Mouse (Mus musculus): ENCODE data around the gene Kazn. TPM values are rescaled to one million over a fixed set of nuclear protein-coding genes. Genes with fewer than 3 reads are reported as not detected.

Kazn gene
- polyA plus RNA-seq (2015; fragmentation: Nextera tagmentation; extraction: Ambion mirVana): 19.4 and 22.7 TPM in 2 replicates

GRCm38 (mm10) chr4:142239240-142240126, at the start of gene Kazn:
Gene Kazn (minus strand): TSS chr4:142239401.

DNA sequence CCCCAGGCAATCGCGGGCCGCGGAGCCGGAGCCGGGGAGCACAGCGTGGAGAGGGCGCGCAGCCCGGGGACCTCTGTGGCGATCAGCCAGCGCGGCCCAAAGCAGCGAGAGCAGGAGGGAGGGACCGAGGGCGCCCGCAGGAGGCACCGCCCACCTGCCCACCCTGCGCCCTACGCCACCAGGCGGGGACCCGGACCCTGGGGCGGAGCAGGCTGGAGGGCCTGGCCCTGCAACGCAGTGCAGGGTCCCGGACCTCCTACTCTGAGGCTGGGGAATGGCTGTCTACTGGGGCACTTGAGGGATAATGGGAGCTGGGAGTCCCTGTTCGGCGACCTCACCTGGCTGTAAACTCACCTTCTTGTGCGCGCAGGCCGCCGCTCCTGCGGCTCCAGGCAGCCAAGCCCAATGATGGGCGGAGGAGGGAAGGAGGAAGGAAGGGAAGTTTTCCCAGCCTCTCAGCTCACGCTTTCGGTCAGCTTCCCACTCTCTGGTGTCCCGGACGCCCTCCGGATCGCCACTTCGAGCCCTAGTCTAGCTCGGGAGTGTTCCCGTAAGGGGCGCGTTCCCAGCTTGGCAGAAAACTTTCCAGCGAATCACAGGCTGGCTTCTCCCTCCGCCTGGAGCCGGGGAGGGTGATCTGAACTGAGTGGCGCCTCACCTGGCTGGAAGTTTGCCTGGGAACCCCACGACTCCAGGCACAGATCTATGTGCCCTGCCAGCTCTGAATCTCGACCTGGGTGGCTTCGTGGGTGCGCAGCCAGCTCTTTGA, 154.9 kb downstream of the Kazn start, which contains the start of gene Tmem51:
Tmem51 (minus strand) TSS at position 174 of the 769 bp plus-strand sequence.

Other genes starting within 250 kb of the Kazn start
- gene Fhad1, start 224.3 kb downstream of the Kazn start, polyA plus RNA-seq (2015; fragmentation: Nextera tagmentation; extraction: Ambion mirVana): 5.3 and 6.3 TPM in 2 replicates
- 6.8 and 7.9 TPM in 2 replicates for gene Tmem51, start 155.1 kb downstream of the Kazn start, polyA plus RNA-seq (2015; fragmentation: Nextera tagmentation; extraction: Ambion mirVana)

Data from neural tube, postnatal 0 days (tissue).